In genomic region chr11:67510831-67511230, GRCm38 (mm10) we compare ENCODE assay signal across 26 mouse cellular contexts.
"Had no signal": no experiment of that assay in that cellular context is flagged by ENCODE, and none has a peak within 500 bp of the region (broad histone marks: within the 10 kb centered on the region; RNA-seq: fewer than 3 reads in every experiment).

No protein-coding gene starts in this region.

- H3K4me3 ChIP-seq: gastrocnemius, adult 2 months; heart, embryonic 10.5 days; heart, embryonic 12.5 days; hindbrain, embryonic 10.5 days; hindbrain, embryonic 12.5 days; limb, embryonic 13.5 days; limb, embryonic 15.5 days; liver, embryonic 12.5 days had no signal

- H3K27me3 ChIP-seq: heart, embryonic 12.5 days; hindbrain, embryonic 12.5 days; limb, embryonic 13.5 days; limb, embryonic 15.5 days; liver, embryonic 12.5 days had no signal

- H3K27ac ChIP-seq: gastrocnemius, adult 2 months; heart, embryonic 10.5 days; hindbrain, embryonic 10.5 days; hindbrain, embryonic 12.5 days; hindbrain, embryonic 14.5 days; limb, embryonic 13.5 days; limb, embryonic 15.5 days; liver, embryonic 12.5 days; liver, embryonic 14.5 days had no signal

- H3K4me1 ChIP-seq: hindbrain, embryonic 12.5 days; liver, embryonic 12.5 days had no signal

- ATAC-seq: hindbrain, embryonic 16.5 days; inflammation-experienced regulatory T-cells, adult 6 months; intestine, embryonic 16.5 days; liver, embryonic 12.5 days had no signal

- DNase-seq: gastrocnemius, adult 2 months; gastrocnemius, postnatal 10 days; gastrocnemius, postnatal 25 days; heart, adult 18-20 months; heart, postnatal 10 days; heart, postnatal 4 days; kidney, adult 18-20 months; kidney, adult 8-10 months; kidney, postnatal 10 days; kidney, postnatal 25 days; kidney, postnatal 4 days; layer of hippocampus, adult 9-11 months; layer of hippocampus, postnatal 36 days; left cerebral cortex, postnatal 4 days had no signal

- H3K36me3 ChIP-seq: heart, embryonic 10.5 days; heart, embryonic 12.5 days; hindbrain, embryonic 10.5 days; hindbrain, embryonic 12.5 days; limb, embryonic 13.5 days; limb, embryonic 15.5 days; liver, embryonic 12.5 days had no signal

- H3K4me2 ChIP-seq: heart, embryonic 12.5 days; hindbrain, embryonic 12.5 days; hindbrain, embryonic 14.5 days; limb, embryonic 13.5 days; limb, embryonic 15.5 days; liver, embryonic 12.5 days had no signal

- H3K9ac ChIP-seq: heart, embryonic 12.5 days; hindbrain, embryonic 12.5 days; hindbrain, embryonic 14.5 days; limb, embryonic 13.5 days; limb, embryonic 15.5 days; liver, embryonic 12.5 days; liver, embryonic 14.5 days had no signal

- H3K9me3 ChIP-seq: heart, embryonic 10.5 days; heart, embryonic 12.5 days; hindbrain, embryonic 10.5 days; hindbrain, embryonic 12.5 days; limb, embryonic 13.5 days; limb, embryonic 15.5 days; liver, embryonic 12.5 days had no signal
